Mouse (Mus musculus): ENCODE data around the gene Galk2. TPM values are rescaled to one million over a fixed set of nuclear protein-coding genes. Genes with fewer than 3 reads are reported as not detected.
A peak's percentile ranks its signal among the peaks of the same experiment; 100 is the strongest.

Gene Galk2
- total and polyA plus RNA-seq, 3 experiments: 3.1 to 65.0 (median 21.3) TPM

DNA sequence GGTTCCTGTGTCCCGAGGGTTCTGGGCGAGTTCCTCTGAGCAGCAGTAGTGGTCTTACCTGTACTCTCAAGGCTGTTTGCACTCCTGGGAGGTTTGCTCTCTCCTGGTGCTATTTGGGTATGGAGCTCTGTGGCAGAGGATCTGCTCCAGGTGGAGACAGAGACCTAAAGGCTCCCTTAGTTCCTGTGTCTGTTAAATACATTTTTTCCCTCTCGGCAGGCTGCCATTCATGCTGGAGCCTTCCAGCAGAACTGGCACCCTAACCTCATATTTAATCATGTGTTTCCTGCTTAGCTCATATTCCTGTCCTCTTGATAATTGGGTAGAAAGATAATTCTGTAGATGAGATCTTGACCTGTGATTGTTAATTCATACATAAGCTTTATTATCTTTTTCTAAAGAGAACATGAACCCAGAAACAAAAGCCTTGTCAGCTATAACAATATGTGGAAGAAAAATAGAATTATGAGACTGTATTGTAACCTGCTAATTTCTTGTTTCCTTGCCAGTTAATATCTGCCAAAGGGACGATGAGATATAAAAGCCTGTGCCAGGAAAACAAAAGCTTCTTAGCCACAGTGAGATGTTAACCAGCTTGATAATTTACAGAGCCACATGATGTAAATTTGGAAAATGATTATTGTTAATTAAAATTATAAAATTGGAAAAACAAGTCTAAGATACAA lies 27.1 kb downstream of the Galk2 start:
- Histone ChIP-seq H3K9me3 (replicated peaks) (no peaks in the 10 kb centered on the region), H3K4me1 (ENCODE audit: insufficient read depth, low read depth, low read length) (no peaks in the 10 kb centered on the region), H3K27me3 (ENCODE audit: insufficient read depth, low read length) (no peaks in the 10 kb centered on the region), H3K36me3 (replicated peaks) (peaks cover 21% of the 10 kb centered on the region), H3K4me3 (ENCODE audit: low read depth, low read length) (no peak overlapping the region)
- ATAC-seq (ENCODE audit: extremely low read depth, insufficient number of reproducible peaks, low FRiP score, poor library complexity, severe bottlenecking) (no peak; the same call in 1 of the 2 replicates), DNase-seq (ENCODE audit: low spot score) (no peak)
- TF ChIP-seq CTCF (IDR thresholded peaks at IDR 0.05; ENCODE audit: low read depth, low read length): no peak
- no peak for TF ChIP-seq TAL1 (conservative IDR thresholded peaks at IDR 0.05; ENCODE audit: low read depth, low read length)
- no peak for TF ChIP-seq POLR2AphosphoS5 (IDR thresholded peaks at IDR 0.05; ENCODE audit: insufficient replicate concordance, low read depth, low read length)
- no peak for TF ChIP-seq GATA1 (IDR thresholded peaks at IDR 0.05; ENCODE audit: borderline replicate concordance, low read length)
- no peak for TF ChIP-seq GATA2 (IDR thresholded peaks at IDR 0.05; ENCODE audit: borderline replicate concordance, low read depth, low read length)

GRCm38 (mm10) chr2:125893096-125893495 lies 34.2 kb downstream of the Galk2 start:
- TF ChIP-seq POLR2AphosphoS5 (IDR thresholded peaks at IDR 0.05; ENCODE audit: insufficient replicate concordance, low read depth, low read length): no peak
- TF ChIP-seq TAL1 (conservative IDR thresholded peaks at IDR 0.05; ENCODE audit: low read depth, low read length): no peak
- TF ChIP-seq GATA1 (IDR thresholded peaks at IDR 0.05; ENCODE audit: borderline replicate concordance, low read length): no peak
- no peak for TF ChIP-seq CTCF (IDR thresholded peaks at IDR 0.05; ENCODE audit: low read depth, low read length)
- no peak for TF ChIP-seq GATA2 (IDR thresholded peaks at IDR 0.05; ENCODE audit: borderline replicate concordance, low read depth, low read length)
- DNase-seq (ENCODE audit: low spot score): no peak
- H3K36me3 ChIP-seq (replicated peaks): peaks cover 45% of the 10 kb centered on the region
- no peaks in the 10 kb centered on the region for H3K27me3 ChIP-seq (ENCODE audit: insufficient read depth, low read length)
- H3K9me3 ChIP-seq (replicated peaks): no peaks in the 10 kb centered on the region
- no peak overlapping the region for H3K4me3 ChIP-seq (ENCODE audit: low read depth, low read length)
- ATAC-seq (ENCODE audit: extremely low read depth, insufficient number of reproducible peaks, low FRiP score, poor library complexity, severe bottlenecking): no peak
- peaks cover 2% of the 10 kb centered on the region; the same call in 1 of the 2 replicates for H3K4me1 ChIP-seq (ENCODE audit: insufficient read depth, low read depth, low read length)

DNA sequence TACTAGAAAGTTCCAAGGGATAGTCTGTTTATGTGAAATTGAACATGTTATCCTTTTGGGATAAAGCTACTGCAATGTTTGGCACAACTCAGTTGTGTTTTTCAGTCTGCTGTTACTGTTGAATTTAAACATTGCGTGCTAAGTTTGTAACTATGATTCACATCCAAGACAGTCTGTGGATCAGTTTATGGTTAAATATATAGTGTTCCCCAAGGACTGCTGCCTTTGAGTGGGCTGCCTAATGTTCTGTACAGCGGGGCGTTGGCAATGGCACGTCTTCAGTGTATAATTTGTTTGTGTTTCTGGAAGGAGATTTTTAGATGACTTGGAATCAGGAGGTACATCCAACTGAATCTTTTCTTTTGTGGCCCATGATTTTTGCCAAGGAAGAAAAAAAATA lies 36.2 kb downstream of the Galk2 start:
- Histone ChIP-seq H3K9me3 (replicated peaks) (no peaks in the 10 kb centered on the region), H3K4me3 (ENCODE audit: low read depth, low read length) (no peak overlapping the region), H3K36me3 (replicated peaks) (peaks cover 47% of the 10 kb centered on the region), H3K27me3 (ENCODE audit: insufficient read depth, low read length) (no peaks in the 10 kb centered on the region), H3K4me1 (ENCODE audit: insufficient read depth, low read depth, low read length) (peaks cover 9% of the 10 kb centered on the region)
- no peak for DNase-seq (ENCODE audit: low spot score)
- no peak for ATAC-seq (ENCODE audit: extremely low read depth, insufficient number of reproducible peaks, low FRiP score, poor library complexity, severe bottlenecking)
- TF ChIP-seq GATA1 (IDR thresholded peaks at IDR 0.05; ENCODE audit: borderline replicate concordance, low read length) (no peak), CTCF (IDR thresholded peaks at IDR 0.05; ENCODE audit: low read depth, low read length) (no peak), TAL1 (conservative IDR thresholded peaks at IDR 0.05; ENCODE audit: low read depth, low read length) (no peak), GATA2 (IDR thresholded peaks at IDR 0.05; ENCODE audit: borderline replicate concordance, low read depth, low read length) (no peak), POLR2AphosphoS5 (IDR thresholded peaks at IDR 0.05; ENCODE audit: insufficient replicate concordance, low read depth, low read length) (no peak)

DNA sequence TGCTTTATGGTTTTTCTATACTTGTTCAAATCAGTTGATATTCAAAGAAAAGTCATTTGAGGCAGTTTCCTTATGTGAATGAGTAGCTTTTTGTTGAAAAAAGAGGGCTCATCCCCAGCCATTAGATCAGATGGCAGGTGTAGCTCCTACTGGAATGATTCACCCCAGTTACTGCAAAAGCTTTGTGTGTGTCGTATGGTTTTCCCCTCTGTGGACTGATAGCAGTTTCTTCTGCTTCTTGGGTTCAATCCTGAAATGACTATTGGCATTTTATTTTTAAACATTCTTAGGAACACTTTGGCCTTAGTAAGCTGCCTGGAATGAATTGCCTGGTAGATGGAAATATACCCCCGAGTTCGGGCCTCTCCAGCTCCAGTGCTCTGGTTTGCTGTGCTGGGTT lies 37.4 kb downstream of the Galk2 start:
- Histone ChIP-seq H3K4me1 (ENCODE audit: insufficient read depth, low read depth, low read length) (peaks cover 21% of the 10 kb centered on the region), H3K36me3 (replicated peaks) (peaks cover 48% of the 10 kb centered on the region), H3K9me3 (replicated peaks) (no peaks in the 10 kb centered on the region), H3K4me3 (ENCODE audit: low read depth, low read length) (no peak overlapping the region), H3K27me3 (ENCODE audit: insufficient read depth, low read length) (no peaks in the 10 kb centered on the region)
- DNase-seq (ENCODE audit: low spot score) (no peak), ATAC-seq (ENCODE audit: extremely low read depth, insufficient number of reproducible peaks, low FRiP score, poor library complexity, severe bottlenecking) (no peak)
- no peak for TF ChIP-seq CTCF (IDR thresholded peaks at IDR 0.05; ENCODE audit: low read depth, low read length)
- no peak for TF ChIP-seq GATA1 (IDR thresholded peaks at IDR 0.05; ENCODE audit: borderline replicate concordance, low read length)
- TF ChIP-seq POLR2AphosphoS5 (IDR thresholded peaks at IDR 0.05; ENCODE audit: insufficient replicate concordance, low read depth, low read length): no peak
- TF ChIP-seq TAL1 (conservative IDR thresholded peaks at IDR 0.05; ENCODE audit: low read depth, low read length): no peak
- no peak for TF ChIP-seq GATA2 (IDR thresholded peaks at IDR 0.05; ENCODE audit: borderline replicate concordance, low read depth, low read length)

- DNase-seq (ENCODE audit: low spot score) (peak; percentile 43), ATAC-seq (ENCODE audit: extremely low read depth, insufficient number of reproducible peaks, low FRiP score, poor library complexity, severe bottlenecking) (peak; percentile 91)
- no peak overlapping the region; the same call in 1 of the 2 replicates for H3K4me3 ChIP-seq (ENCODE audit: low read depth, low read length)
- H3K36me3 ChIP-seq (replicated peaks): peaks cover 51% of the 10 kb centered on the region
- TF ChIP-seq CTCF (IDR thresholded peaks at IDR 0.05; ENCODE audit: low read depth, low read length): no peak
- TF ChIP-seq TAL1 (conservative IDR thresholded peaks at IDR 0.05; ENCODE audit: low read depth, low read length): no peak; the same call in 1 of the 2 replicates
- TF ChIP-seq POLR2AphosphoS5 (IDR thresholded peaks at IDR 0.05; ENCODE audit: insufficient replicate concordance, low read depth, low read length): no peak
- no peak for TF ChIP-seq GATA2 (IDR thresholded peaks at IDR 0.05; ENCODE audit: borderline replicate concordance, low read depth, low read length)
- TF ChIP-seq GATA1 (IDR thresholded peaks at IDR 0.05; ENCODE audit: borderline replicate concordance, low read length): no peak
- peaks cover 25% of the 10 kb centered on the region for H3K4me1 ChIP-seq (ENCODE audit: insufficient read depth, low read depth, low read length)
- no peaks in the 10 kb centered on the region for H3K9me3 ChIP-seq (replicated peaks)
- H3K27me3 ChIP-seq (ENCODE audit: insufficient read depth, low read length): no peaks in the 10 kb centered on the region
Measured at GRCm38 (mm10) chr2:125900797-125901410, 42.0 kb downstream of the Galk2 start.

DNA sequence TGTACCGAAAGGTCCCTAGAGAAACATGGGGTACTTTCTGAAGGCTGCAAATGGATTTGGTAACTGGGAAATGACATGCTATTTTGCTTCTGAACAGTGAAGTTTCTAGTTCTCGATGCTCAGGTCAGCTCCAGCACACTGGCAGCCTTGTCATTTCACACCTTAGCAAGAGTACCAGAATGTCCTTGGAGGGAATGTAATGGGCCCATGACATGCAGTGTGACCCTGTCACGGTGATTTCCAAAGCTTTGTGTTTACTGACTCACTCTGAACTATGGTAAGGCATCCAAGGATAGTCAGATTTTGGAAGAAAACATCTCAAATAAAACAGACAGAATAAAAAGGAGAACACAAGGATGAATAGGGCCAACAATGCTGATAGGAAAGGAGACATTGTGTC lies 42.5 kb downstream of the Galk2 start:
- Histone ChIP-seq H3K4me1 (ENCODE audit: insufficient read depth, low read depth, low read length) (peaks cover 25% of the 10 kb centered on the region), H3K27me3 (ENCODE audit: insufficient read depth, low read length) (no peaks in the 10 kb centered on the region), H3K4me3 (ENCODE audit: low read depth, low read length) (no peak overlapping the region; the same call in 1 of the 2 replicates), H3K9me3 (replicated peaks) (no peaks in the 10 kb centered on the region), H3K36me3 (replicated peaks) (peaks cover 49% of the 10 kb centered on the region)
- DNase-seq (ENCODE audit: low spot score) (no peak), ATAC-seq (ENCODE audit: extremely low read depth, insufficient number of reproducible peaks, low FRiP score, poor library complexity, severe bottlenecking) (no peak)
- TF ChIP-seq GATA1 (IDR thresholded peaks at IDR 0.05; ENCODE audit: borderline replicate concordance, low read length): no peak
- TF ChIP-seq CTCF (IDR thresholded peaks at IDR 0.05; ENCODE audit: low read depth, low read length): no peak
- TF ChIP-seq TAL1 (conservative IDR thresholded peaks at IDR 0.05; ENCODE audit: low read depth, low read length): no peak
- no peak for TF ChIP-seq GATA2 (IDR thresholded peaks at IDR 0.05; ENCODE audit: borderline replicate concordance, low read depth, low read length)
- no peak for TF ChIP-seq POLR2AphosphoS5 (IDR thresholded peaks at IDR 0.05; ENCODE audit: insufficient replicate concordance, low read depth, low read length)
